Mouse (Mus musculus) brown adipose tissue, adult 24 weeks (tissue): ENCODE results near the gene Pim1. TPM values are rescaled to one million over a fixed set of nuclear protein-coding genes. Genes with fewer than 3 reads are reported as not detected.
"Not testable (repeated sequence)": the region's sequence is repeated elsewhere in the genome, so short reads cannot be mapped to it uniquely, and the experiment has no call there.

ENCODE experiments used
- H3K27ac ChIP-seq: fragments of 200-500 bp; replicated peaks from 2 replicates; pipeline ENCODE4 v1.5.1; 2012; ENCODE audit warnings: low read depth, mild to moderate bottlenecking, low read length
- H3K4me1 ChIP-seq: fragments of 200-500 bp; 2 replicates; pipeline ENCODE4 v1.6.1; 2012; ENCODE audit warnings: low read length, mixed read lengths; ENCODE audit not compliant: control insufficient read depth, insufficient read depth, insufficient read length
- H3K4me3 ChIP-seq: fragments of 200-500 bp; 2 replicates; pipeline ENCODE4 v1.5.1; 2012; ENCODE audit warnings: low read depth, mild to moderate bottlenecking, low read length, moderate library complexity; ENCODE audit not compliant: insufficient read depth
- polyA plus RNA-seq: library from polyadenylated mRNA; stranded (reverse); fragments of >200 nt; gene quantifications from 2 replicates; pipeline ENCODE4 v1.2.4, GENCODE M21; 2012; ENCODE audit not compliant: missing spikeins, insufficient read depth, insufficient read length

Pim1 gene
- polyA plus RNA-seq, 1 experiment: 152 TPM

DNA sequence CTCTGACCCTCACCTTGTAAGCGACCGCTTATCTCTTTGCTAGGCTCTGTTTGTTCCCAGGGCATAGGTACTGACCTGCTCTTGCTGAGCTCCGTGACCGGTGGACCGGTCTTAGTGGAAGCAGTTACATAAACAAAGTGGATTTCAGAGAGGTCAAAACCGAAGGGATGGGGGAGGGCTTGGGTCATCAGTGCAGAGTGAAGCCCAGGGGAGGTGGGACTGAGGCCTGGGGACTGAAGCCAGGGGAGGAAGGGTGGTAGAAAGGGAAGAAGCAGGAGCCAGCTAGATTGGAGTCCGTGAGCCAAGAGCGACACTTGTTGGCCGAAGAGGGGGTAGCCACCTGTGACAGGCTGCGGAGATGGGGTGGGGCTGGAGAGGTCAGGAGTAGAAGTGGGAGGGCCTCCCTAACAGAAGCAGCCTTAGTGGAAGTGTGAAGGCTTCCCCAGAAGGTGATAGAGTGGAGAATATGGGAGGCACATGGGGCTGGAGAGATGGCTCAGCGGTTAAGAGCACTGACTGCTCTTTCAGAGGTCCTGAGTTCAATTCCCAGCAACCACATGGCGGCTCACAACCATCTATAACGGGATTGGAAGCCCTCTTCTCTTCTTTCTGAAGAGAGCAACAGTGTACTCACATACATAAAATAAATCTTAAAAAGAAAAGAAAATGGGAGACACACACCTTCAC lies 22.6 kb downstream of the Pim1 start:
- H3K27ac ChIP-seq: no peak overlapping the region
- no peaks in the 10 kb centered on the region for H3K4me1 ChIP-seq
- H3K4me3 ChIP-seq: no peak overlapping the region

DNA sequence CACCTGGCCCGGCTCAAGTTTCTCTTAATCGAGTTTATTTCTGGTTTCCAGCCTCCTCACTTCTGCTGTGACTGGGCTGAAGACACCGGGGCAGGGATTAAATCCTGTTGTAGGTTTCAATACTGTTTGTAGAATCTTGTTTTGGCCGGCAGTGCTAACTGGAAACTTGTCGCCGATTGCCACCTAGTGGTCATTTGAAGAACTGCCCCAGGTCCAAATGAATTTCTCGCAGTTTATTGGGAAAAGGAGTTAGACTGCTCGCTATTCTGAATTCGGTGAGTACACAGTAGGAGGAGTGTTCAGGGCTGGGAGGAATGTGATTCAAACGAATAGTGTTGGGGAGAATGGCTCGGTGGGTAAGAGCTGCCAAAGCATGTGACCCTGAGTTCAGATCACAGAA lies 23.9 kb downstream of the Pim1 start:
- Histone ChIP-seq H3K4me1 (no peaks in the 10 kb centered on the region), H3K27ac (no peak overlapping the region)

DNA sequence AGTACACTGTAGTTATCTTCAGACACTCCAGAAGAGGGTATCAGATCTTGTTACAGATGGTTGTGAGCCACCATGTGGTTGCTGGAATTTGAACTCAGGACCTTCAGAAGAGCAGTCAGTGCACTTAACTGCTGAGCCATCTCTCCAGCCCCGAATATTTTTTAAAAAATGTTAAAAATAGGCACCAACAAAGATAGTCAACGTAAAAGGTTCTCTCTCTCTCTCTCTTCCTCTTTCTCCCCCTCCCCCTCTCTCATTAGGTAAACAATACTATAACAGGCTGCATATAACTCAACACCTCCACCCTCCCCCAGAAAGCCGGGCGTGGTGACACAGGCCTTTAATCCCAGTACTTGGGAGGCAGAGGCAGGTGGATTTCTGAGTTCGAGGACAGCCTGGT lies 28.1 kb downstream of the Pim1 start:
- not testable (repeated sequence) for H3K4me3 ChIP-seq, H3K4me1 ChIP-seq, H3K27ac ChIP-seq

More for the DNA sequence above, 23.9 kb downstream of the Pim1 start:
- no peak overlapping the region for H3K4me3 ChIP-seq

DNA sequence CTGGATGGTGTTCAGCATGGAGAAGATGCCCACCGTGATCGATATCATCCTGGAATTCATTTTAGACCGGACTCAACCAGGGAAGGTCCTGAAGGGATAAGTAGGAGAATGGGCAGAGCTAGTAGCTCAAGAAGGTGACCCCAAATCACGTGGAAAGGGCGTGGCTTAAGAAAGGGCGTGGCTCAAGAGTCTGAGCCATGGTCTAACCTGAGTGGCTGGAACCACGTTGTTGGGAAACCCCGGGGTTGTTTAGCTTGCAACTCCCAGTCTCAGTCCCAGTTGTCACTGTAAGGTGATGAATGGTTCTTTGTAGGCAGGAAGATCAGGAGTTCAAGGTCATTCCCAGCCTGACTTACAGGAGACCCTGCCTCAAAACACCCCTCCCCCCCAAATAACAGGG lies 29.2 kb downstream of the Pim1 start:
- H3K27ac ChIP-seq: no peak overlapping the region

DNA sequence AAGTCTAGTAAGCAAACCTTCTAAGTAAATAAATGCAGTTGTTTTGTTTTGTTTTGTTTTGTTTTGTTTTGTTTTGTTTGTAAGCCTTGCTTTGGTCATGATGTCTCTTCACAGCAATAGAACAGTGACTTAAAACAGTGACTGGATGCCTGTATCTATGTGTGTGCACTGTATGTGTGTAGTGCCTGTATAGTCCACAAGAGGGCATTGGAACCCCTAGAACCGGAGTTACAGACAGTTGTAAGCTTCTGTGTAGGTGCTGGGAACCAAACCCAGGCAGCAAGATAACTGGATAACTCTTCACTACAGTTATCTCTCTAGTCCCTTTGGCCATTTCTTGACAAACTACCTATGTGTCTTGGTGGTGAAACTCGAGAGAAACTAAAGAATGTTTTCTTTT lies 35.1 kb downstream of the Pim1 start:
- Histone ChIP-seq H3K4me1 (no peaks in the 10 kb centered on the region), H3K4me3 (no peak overlapping the region), H3K27ac (no peak overlapping the region)

More for the DNA sequence above, 29.2 kb downstream of the Pim1 start:
- Histone ChIP-seq H3K4me3 (no peak overlapping the region), H3K4me1 (no peaks in the 10 kb centered on the region)

DNA sequence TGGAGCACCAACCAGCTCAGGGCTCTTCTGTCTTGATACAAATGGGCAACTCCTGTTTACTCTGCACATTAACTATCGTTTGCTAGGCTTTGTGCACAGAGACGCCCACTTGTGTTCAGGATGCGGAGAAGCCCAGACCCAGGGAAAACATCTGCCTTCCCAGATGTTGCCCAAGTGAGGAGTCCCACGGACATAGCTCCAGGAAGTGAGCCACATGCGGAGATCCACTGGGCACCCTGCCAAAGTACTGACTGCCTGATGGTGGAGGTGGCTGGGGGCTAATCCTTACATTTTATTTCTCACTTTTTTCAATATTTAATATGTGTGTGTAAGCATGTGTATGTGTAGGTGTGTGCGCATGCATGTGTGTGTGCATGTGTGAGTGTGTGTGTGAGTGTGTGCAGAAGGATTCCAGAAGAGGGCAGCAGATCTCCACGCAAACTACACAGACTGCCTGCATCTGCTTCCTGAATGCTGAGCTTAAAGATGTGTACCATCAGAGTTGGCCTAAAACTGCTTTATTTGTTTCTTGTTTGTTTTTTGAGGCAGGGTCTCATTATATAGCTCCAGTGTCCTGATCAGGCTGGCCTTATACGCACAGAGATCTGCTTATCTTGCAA lies 38.1 kb downstream of the Pim1 start:
- Histone ChIP-seq H3K4me3 (no peak overlapping the region), H3K27ac (no peak overlapping the region), H3K4me1 (no peaks in the 10 kb centered on the region)

DNA sequence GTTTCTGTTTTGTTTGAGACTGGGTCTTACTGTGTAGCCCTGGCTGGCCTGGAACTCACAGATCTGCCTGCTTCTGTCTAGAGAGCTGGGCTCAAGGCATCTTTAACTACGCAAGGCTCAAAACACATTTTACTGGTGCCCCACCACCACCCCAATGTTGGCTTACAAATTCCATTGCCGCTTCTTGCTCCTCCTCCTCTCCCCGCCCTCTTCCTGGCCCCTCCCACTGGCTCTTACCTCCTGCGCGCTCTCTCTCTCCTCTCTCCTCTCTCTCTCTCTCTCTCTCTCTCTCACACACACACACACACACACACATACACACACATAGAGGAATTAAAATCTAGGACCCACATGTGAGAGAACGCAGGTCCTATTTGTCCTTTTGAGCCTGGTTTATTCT lies 40.0 kb downstream of the Pim1 start:
- Histone ChIP-seq H3K4me1 (no peaks in the 10 kb centered on the region), H3K27ac (no peak overlapping the region), H3K4me3 (no peak overlapping the region)

DNA sequence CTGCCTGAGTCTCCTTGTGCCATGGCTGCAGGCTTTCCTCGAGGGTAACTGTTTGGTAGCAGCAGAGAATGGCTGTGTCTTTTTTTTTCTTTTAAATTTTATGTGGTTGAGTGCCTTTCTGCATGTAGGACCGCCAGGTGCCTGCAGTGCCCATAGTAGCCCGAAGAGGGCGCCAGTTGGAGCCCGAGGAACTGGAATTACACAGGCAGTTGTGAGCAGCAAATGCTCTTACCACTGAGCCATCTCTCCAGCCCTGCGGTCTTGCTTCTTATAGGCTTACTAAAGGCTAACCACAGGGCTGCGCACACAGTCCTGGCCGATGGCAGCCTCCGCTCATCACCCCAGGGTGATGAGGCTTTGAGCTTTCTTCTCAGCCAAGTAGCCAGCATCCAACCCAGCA lies 40.7 kb downstream of the Pim1 start:
- Histone ChIP-seq H3K4me3 (no peak overlapping the region), H3K4me1 (no peaks in the 10 kb centered on the region), H3K27ac (no peak overlapping the region)

DNA sequence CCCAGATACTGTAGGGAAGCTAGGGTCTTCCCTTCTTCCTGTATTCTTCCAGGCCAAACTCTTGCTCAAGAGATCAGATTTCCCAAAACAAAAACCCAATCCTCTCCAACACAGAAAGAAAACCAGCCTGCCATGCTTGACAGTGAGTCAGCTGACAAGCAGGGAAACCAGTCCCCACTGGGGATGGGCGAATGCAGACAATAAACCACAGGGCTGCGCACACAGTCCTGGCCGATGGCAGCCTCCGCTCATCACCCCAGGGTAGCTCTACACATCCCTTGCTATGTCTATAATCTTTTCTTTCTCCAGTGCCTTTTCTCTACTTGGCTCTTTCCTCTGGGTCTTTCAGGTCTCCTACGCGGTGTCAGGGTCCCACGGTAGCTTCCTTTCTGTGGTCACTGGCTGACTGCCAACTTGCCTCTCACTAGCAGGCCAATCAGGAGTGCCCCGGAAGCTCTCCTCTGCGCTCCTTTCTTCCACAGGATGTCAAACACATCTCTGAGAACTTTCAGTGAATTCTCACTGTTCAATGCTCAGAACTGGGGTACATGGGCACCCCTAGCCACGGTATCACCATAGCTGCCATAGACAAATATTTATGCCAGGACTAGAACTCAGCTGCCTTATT lies 41.3 kb downstream of the Pim1 start:
- no peaks in the 10 kb centered on the region for H3K4me1 ChIP-seq
- no peak overlapping the region for H3K4me3 ChIP-seq
- no peak overlapping the region for H3K27ac ChIP-seq

DNA sequence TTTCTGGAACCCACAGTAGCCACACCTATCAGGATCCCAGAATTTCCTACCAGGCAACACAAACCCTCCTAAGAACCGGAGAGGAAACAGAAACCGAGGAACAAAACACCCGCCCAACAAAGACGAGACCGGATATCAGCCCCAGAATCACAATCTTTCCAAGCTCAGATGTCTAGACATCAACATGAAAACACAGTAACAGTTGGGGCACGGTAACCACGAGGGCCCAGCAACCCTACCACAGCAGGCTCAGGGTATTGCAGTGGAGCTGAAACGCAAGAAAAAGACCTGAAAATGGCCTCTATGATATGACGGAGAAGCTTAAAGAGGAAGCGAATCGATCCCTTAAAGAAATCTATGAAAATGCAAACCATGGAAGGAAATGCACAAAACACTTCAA lies 43.3 kb downstream of the Pim1 start:
- no peaks in the 10 kb centered on the region for H3K4me1 ChIP-seq
- no peak overlapping the region for H3K27ac ChIP-seq
- H3K4me3 ChIP-seq: no peak overlapping the region

DNA sequence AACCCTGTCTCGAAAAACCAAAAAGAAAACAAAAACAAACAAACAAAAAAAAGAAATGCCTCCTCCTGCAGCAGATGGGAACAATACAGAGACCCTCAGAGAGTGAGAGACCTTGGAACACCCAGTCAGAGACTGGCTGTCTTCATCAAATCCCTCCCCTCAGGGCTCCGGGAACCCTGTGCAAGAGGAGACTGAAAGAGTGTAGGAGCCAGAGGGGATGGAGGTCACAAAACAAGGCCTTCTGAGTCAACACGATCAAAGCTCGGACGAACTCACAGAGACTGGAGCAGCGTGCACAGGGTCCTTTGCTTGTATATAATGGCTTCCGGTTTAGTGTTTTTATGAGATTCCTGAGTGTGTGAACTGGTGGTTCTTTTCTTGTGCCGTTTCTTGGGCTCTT lies 49.9 kb downstream of the Pim1 start:
- Histone ChIP-seq H3K4me3 (no peak overlapping the region), H3K4me1 (no peaks in the 10 kb centered on the region)

DNA sequence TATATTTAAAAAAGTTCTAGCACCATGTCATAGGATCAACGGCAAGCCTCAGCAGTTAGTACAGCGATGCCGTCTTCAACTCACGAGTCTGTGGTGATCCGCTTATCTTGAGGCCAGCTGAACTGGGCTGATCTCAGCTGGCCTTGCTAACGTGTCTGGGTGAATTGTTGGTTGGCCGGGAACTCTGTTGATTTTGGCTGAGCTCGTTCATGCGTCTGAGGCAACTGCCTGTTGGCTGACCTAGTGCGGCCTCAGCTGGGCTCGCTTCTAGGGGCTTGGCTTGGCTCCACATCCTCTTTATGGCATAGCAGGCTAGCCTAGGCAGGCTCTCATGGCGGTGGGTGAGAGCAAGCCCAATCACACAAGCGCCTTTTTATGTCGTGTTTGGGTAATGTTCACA lies 50.9 kb downstream of the Pim1 start:
- H3K27ac ChIP-seq: no peak overlapping the region
- H3K4me3 ChIP-seq: no peak overlapping the region
- H3K4me1 ChIP-seq: no peaks in the 10 kb centered on the region

More for the DNA sequence above, 49.9 kb downstream of the Pim1 start:
- H3K27ac ChIP-seq: no peak overlapping the region

DNA sequence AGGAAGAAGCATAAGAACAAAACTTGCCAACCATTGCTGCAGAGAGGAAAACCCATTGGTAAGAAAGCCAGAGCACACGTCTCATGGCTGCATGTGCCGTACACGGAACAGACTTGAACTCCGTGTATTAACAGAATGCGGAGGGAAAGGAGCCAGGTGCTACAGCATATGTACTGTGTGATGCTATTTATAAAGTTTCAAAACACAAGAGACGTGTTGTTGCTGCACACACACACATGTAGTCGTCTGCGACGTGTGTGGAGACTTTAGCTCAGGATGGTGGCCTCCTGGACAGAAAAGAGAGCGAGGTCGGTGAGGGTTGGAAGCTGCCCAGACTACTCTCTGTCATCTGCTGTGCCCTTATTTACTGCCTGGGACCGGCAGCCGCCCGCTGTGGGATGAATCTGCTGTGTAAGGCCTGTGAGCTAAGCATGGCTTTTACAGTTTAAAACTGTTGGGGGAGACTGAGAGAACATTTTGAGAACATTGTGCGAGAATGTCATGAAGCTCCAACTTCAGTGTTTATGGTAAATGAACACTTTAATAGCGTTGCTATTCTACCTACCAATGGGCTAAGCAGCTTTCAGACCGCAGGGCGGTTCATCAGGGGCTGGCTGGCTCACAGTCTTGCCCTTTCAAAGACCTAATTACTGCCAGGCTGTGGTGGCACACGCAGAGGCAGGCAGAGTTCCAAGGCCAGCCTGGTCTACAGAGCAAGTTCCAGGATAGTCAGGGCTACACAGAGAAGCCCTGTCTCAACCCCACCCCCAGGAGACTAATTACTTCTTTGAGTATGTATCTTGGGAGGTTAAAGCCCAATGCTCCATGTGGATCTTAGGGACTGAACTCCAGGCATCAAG lies 52.5 kb downstream of the Pim1 start:
- no peak overlapping the region for H3K27ac ChIP-seq

DNA sequence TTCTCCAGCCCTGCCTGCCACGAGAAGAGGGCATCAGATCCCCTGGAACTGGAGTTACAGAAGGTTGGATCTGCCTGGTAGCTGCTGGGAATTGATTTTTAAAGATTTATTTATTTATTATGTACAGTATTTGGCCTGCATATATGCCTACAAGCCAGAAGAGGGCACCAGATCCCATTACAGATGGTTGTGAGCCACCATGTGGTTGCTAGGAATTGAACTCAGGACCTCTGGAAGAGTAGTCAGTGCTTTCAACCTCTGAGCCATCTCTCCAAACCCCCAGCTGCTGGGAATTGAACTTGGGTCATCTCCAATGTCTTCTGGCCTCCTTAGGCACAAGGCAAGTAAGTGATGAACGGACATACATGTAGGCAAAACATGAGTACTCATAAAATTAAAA lies 53.5 kb downstream of the Pim1 start:
- Histone ChIP-seq H3K4me1 (no peaks in the 10 kb centered on the region), H3K27ac (no peak overlapping the region), H3K4me3 (no peak overlapping the region)

More for the DNA sequence above, 52.5 kb downstream of the Pim1 start:
- no peaks in the 10 kb centered on the region for H3K4me1 ChIP-seq
- no peak overlapping the region for H3K4me3 ChIP-seq

DNA sequence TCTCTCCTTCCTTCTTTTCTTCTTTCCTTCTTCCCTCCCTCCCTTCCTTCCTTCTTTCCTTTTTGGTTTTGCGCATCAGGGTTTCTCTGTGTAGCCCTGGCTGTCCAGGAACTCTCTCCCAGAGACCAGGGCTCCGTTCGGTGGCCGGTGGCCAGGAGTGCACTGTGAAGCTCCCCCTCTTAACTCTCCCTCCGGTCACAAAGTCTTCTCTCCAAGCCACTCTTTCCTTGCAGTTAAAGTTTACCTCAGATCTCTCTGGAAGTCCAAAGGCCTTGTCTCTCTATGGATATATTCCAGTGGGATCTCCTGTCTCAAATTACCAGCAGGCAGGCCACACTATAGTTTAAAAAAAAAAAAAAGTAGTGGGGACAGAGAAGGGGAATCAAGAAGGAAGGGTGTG lies 54.7 kb downstream of the Pim1 start:
- Histone ChIP-seq H3K4me3 (no peak overlapping the region), H3K27ac (no peak overlapping the region), H3K4me1 (peaks cover 3% of the 10 kb centered on the region; the same call in 1 of the 2 replicates)
